Mouse (Mus musculus) G1E-ER4 (cell line): ENCODE measurements around the gene Nrap. TPM values are rescaled to one million over a fixed set of nuclear protein-coding genes. Genes with fewer than 3 reads are reported as not detected.

ENCODE experiments used
- GATA1 ChIP-seq: IDR thresholded peaks from one replicate; pipeline ENCODE4 v1.8.0; 2012; ENCODE audit warnings: low read length, inconsistent platforms
- polyA plus RNA-seq: library from polyadenylated mRNA; stranded (reverse); fragments of >175 nt; gene quantifications from 2 replicates; pipeline ENCODE4 v1.2.3, GENCODE M21; 2012

Gene Nrap
- polyA plus RNA-seq, 1 experiment = 0.03 TPM

GRCm38 (mm10) chr19:56378554-56379172, 11.2 kb downstream of the Nrap start:
- TF ChIP-seq GATA1 = no peak

- no peak for TF ChIP-seq GATA1
Observed at GRCm38 (mm10) chr19:56378007-56378406, 11.8 kb downstream of the Nrap start.

- TF ChIP-seq GATA1 = no peak
Observed at GRCm38 (mm10) chr19:56374011-56374410, 15.8 kb downstream of the Nrap start.

- no peak for TF ChIP-seq GATA1
Observed at GRCm38 (mm10) chr19:56373246-56373645, 16.6 kb downstream of the Nrap start.

GRCm38 (mm10) chr19:56372226-56372625, 17.6 kb downstream of the Nrap start:
- no peak for TF ChIP-seq GATA1

GRCm38 (mm10) chr19:56370389-56371150, 19.3 kb downstream of the Nrap start:
- no peak for TF ChIP-seq GATA1

GRCm38 (mm10) chr19:56368912-56369311, 20.9 kb downstream of the Nrap start:
- TF ChIP-seq GATA1 = no peak

GRCm38 (mm10) chr19:56367778-56368177, 22.1 kb downstream of the Nrap start:
- TF ChIP-seq GATA1 = no peak

GRCm38 (mm10) chr19:56366625-56367024, 23.2 kb downstream of the Nrap start:
- TF ChIP-seq GATA1 = no peak

GRCm38 (mm10) chr19:56366168-56366567, 23.7 kb downstream of the Nrap start:
- TF ChIP-seq GATA1 = no peak

GRCm38 (mm10) chr19:56364563-56364962, 25.3 kb downstream of the Nrap start:
- no peak for TF ChIP-seq GATA1

GRCm38 (mm10) chr19:56363721-56364460, 25.9 kb downstream of the Nrap start:
- TF ChIP-seq GATA1 = no peak

- no peak for TF ChIP-seq GATA1
Observed at GRCm38 (mm10) chr19:56358890-56359289, 30.9 kb downstream of the Nrap start.

- no peak for TF ChIP-seq GATA1
Observed at GRCm38 (mm10) chr19:56356480-56357373, 33.1 kb downstream of the Nrap start.

GRCm38 (mm10) chr19:56355201-56355600, 34.6 kb downstream of the Nrap start:
- no peak for TF ChIP-seq GATA1

GRCm38 (mm10) chr19:56353689-56354088, 36.1 kb downstream of the Nrap start:
- TF ChIP-seq GATA1 = no peak
